Comparison of ENCODE assay signal across 20 mouse cellular contexts in the genomic region with DNA sequence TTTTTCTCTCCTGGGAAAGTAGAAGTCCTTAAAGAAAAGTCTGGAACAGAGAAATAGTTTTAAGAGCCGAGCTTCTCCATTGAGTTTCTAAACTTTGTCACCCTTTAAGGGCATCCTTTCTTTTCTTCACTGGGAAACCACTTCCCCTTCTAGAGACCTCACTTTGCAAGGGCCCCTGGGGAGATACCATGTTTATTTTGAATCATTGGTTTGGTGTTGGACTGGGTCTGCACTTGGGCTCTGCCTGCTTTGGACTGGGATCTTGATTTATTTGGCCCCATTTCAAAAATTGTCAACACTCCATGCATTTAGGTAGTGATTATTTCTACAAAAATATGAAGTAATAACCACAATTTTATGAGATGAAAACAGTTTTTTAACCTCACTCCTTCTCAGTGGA.
A peak's percentile ranks its signal among the peaks of the same experiment; 100 is the strongest.
DNase-seq lines count a peak whose midpoint lies in the region; ATAC-seq and TF ChIP-seq lines count a peak whose summit lies in the region.
"Had no signal": no experiment of that assay in that cellular context is flagged by ENCODE, and none has a peak within 500 bp of the region (broad histone marks: within the 10 kb centered on the region; RNA-seq: fewer than 3 reads in every experiment).

No protein-coding gene starts in this region.

- H3K27me3 ChIP-seq in kidney, postnatal 0 days (ENCODE audit: insufficient read depth, low read length): no peaks in the 10 kb centered on the region
- no peaks in the 10 kb centered on the region for H3K27me3 ChIP-seq in splenic B cell, adult 2 months (ENCODE audit: control insufficient read depth, insufficient read depth, low read length, poor library complexity, severe bottlenecking)
- H3K27me3 ChIP-seq in intestine, postnatal 0 days (replicated peaks; ENCODE audit: control insufficient read depth, insufficient read depth, low read length): no peaks in the 10 kb centered on the region
- H3K27me3 ChIP-seq in cerebellum, adult 2 months (ENCODE audit: control insufficient read depth, insufficient read depth, low read length): no peaks in the 10 kb centered on the region
- H3K27me3 ChIP-seq: forebrain, embryonic 15.5 days; hindbrain, embryonic 12.5 days had no signal

- H3K9me3 ChIP-seq in kidney, postnatal 0 days (replicated peaks; ENCODE audit: low read length): no peaks in the 10 kb centered on the region
- H3K9me3 ChIP-seq in intestine, postnatal 0 days (ENCODE audit: control insufficient read depth): no peaks in the 10 kb centered on the region
- H3K9me3 ChIP-seq: embryonic facial prominence, embryonic 10.5 days; forebrain, embryonic 15.5 days; G1E; heart, embryonic 10.5 days; hindbrain, embryonic 12.5 days had no signal

- ATAC-seq in kidney, postnatal 0 days (replicated peaks; ENCODE audit: low FRiP score, low read depth): no peak
- ATAC-seq in intestine, postnatal 0 days: no peak
- ATAC-seq: forebrain, embryonic 15.5 days; midbrain, embryonic 16.5 days had no signal

- no peak for TF ChIP-seq CTCF in kidney, postnatal 0 days (IDR thresholded peaks at IDR 0.05; ENCODE audit: low read depth)
- no peak for TF ChIP-seq CTCF in intestine, postnatal 0 days (IDR thresholded peaks at IDR 0.05; ENCODE audit: low read depth)
- no peak for TF ChIP-seq CTCF in cerebellum, adult 2 months (IDR thresholded peaks at IDR 0.05; ENCODE audit: borderline replicate concordance, insufficient read depth, low read depth, low read length)

- no peaks in the 10 kb centered on the region for H3K36me3 ChIP-seq in kidney, postnatal 0 days (ENCODE audit: insufficient read depth, low read length)
- H3K36me3 ChIP-seq in splenic B cell, adult 2 months (ENCODE audit: control insufficient read depth, insufficient read depth, low read length, poor library complexity, severe bottlenecking): no peaks in the 10 kb centered on the region
- H3K36me3 ChIP-seq in intestine, postnatal 0 days (ENCODE audit: control insufficient read depth, insufficient read depth): no peaks in the 10 kb centered on the region
- H3K36me3 ChIP-seq: embryonic facial prominence, embryonic 10.5 days; forebrain, embryonic 15.5 days; G1E; heart, embryonic 10.5 days; hindbrain, embryonic 12.5 days had no signal

- TF ChIP-seq POLR2A in cerebellum, adult 2 months (IDR thresholded peaks at IDR 0.05; ENCODE audit: borderline replicate concordance, insufficient read depth, low read length): no peak

- no peak overlapping the region for H3K4me3 ChIP-seq in kidney, postnatal 0 days (replicated peaks; ENCODE audit: low read depth, low read length)
- H3K4me3 ChIP-seq in intestine, postnatal 0 days (ENCODE audit: low read depth, low read length): no peak overlapping the region
- no peak overlapping the region for H3K4me3 ChIP-seq in cerebellum, adult 2 months (replicated peaks; ENCODE audit: insufficient read depth, low read depth, low read length)
- H3K4me3 ChIP-seq: embryonic facial prominence, embryonic 10.5 days; forebrain, embryonic 15.5 days; heart, embryonic 10.5 days; hindbrain, embryonic 12.5 days; left cerebral cortex, adult 2 months; myocyte had no signal

- WGBS in kidney, postnatal 0 days: 48% methylated on average over 1 of the region's 1 CpGs
- 61% methylated on average over 1 of the region's 1 CpGs for WGBS in intestine, postnatal 0 days
- 85% methylated on average over 1 of the region's 1 CpGs for WGBS in cerebellum, adult 2 months

- no peak overlapping the region for H3K4me2 ChIP-seq in kidney, postnatal 0 days (ENCODE audit: low read length)
- no peak overlapping the region for H3K4me2 ChIP-seq in intestine, postnatal 0 days (replicated peaks; ENCODE audit: low read depth)
- H3K4me2 ChIP-seq: forebrain, embryonic 15.5 days; hindbrain, embryonic 12.5 days had no signal

- H3K27ac ChIP-seq in kidney, postnatal 0 days: 0 out of 2 replicates have a peak overlapping the region, but pooled peaks have one; percentile 31
- no peak overlapping the region for H3K27ac ChIP-seq in intestine, postnatal 0 days (ENCODE audit: low read depth, low read length)
- H3K27ac ChIP-seq in cerebellum, adult 2 months (ENCODE audit: insufficient read depth, low read length): no peak overlapping the region
- H3K27ac ChIP-seq: embryonic facial prominence, embryonic 10.5 days; forebrain, embryonic 15.5 days; heart, embryonic 10.5 days; hindbrain, embryonic 12.5 days; left cerebral cortex, adult 2 months; liver, embryonic 14.5 days; macrophage had no signal

- no peaks in the 10 kb centered on the region for H3K4me1 ChIP-seq in kidney, postnatal 0 days (replicated peaks; ENCODE audit: insufficient read depth, low read length)
- no peaks in the 10 kb centered on the region for H3K4me1 ChIP-seq in intestine, postnatal 0 days (replicated peaks; ENCODE audit: control insufficient read depth, insufficient read depth, low read length)
- no peaks in the 10 kb centered on the region for H3K4me1 ChIP-seq in cerebellum, adult 2 months (ENCODE audit: control insufficient read depth, insufficient read depth, low read length)
- H3K4me1 ChIP-seq: hindbrain, embryonic 12.5 days had no signal

- H3K9ac ChIP-seq in kidney, postnatal 0 days (ENCODE audit: low read depth, low read length): no peak overlapping the region
- no peak overlapping the region for H3K9ac ChIP-seq in intestine, postnatal 0 days (ENCODE audit: low read depth, low read length)
- H3K9ac ChIP-seq: forebrain, embryonic 15.5 days; hindbrain, embryonic 12.5 days; liver, embryonic 14.5 days had no signal

- DNase-seq in kidney, postnatal 0 days (ENCODE audit: low spot score): no peak
- no peak for DNase-seq in kidney, postnatal 14 days
- DNase-seq in thymus, postnatal 25 days: peak; percentile 11
- DNase-seq in thymus, postnatal 4 days: no peak
- peak; percentile 68 for DNase-seq in NIH3T3 (ENCODE audit: low read depth)
- DNase-seq in splenic B cell, adult 2 months (ENCODE audit: low read depth, low spot score): peak; percentile 23
- DNase-seq in cerebellum, adult 2 months: no peak
- DNase-seq: cerebellum, adult 9-11 months; gastrocnemius, postnatal 10 days had no signal

Comparison
In these comparisons a context has a peak if more than half of its experiments do, and no peak if none do; other contexts are left out.
1. DNase-seq: peak in thymus, postnatal 25 days (single experiment), NIH3T3 (single experiment) and splenic B cell, adult 2 months (single experiment); none in kidney, postnatal 0 days (single experiment), kidney, postnatal 14 days (single experiment), thymus, postnatal 4 days (single experiment) and cerebellum, adult 2 months (0 of 2).